Mouse (Mus musculus) myocyte (in vitro differentiated cells): ENCODE results near the gene Mgll.

Experiments
- CEBPB ChIP-seq: IDR thresholded peaks from 2 replicates; pipeline ENCODE4 v1.6.1; 2011; ENCODE audit warnings: mild to moderate bottlenecking, moderate library complexity; ENCODE audit not compliant: poor library complexity, insufficient read depth, severe bottlenecking
- E2F4 ChIP-seq: IDR thresholded peaks from one replicate; pipeline ENCODE4 v1.6.1; 2011; ENCODE audit warnings: mild to moderate bottlenecking, control low read depth, moderate library complexity; ENCODE audit not compliant: insufficient read depth
- MAX ChIP-seq: IDR thresholded peaks from one replicate; pipeline ENCODE4 v1.6.1; 2011; ENCODE audit warnings: low read depth, mild to moderate bottlenecking, control low read depth
- MYOD1 ChIP-seq, 3 experiments: IDR thresholded peaks; one replicate each; pipeline ENCODE4 v1.6.1; 2011; ENCODE audit warnings: control low read depth in 2 of 3, low read depth in 2 of 3, mild to moderate bottlenecking in 2 of 3, moderate library complexity in 1 of 3; ENCODE audit not compliant: insufficient read length in 2 of 3, control insufficient read depth in 1 of 3
- MYOG ChIP-seq, 3 experiments: IDR thresholded peaks; one replicate each; pipeline ENCODE4 v1.6.1; 2011; ENCODE audit warnings: control low read depth in 2 of 3, low read depth in 2 of 3, mild to moderate bottlenecking in 2 of 3; ENCODE audit not compliant: insufficient read length in 2 of 3, control insufficient read depth in 1 of 3, insufficient read depth in 1 of 3
- POLR2A ChIP-seq: IDR thresholded peaks from one replicate; pipeline ENCODE4 v1.6.1; 2011; ENCODE audit warnings: low read depth, mild to moderate bottlenecking, control low read depth, moderate library complexity; ENCODE audit not compliant: insufficient read length
- POLR2AphosphoS2 ChIP-seq: IDR thresholded peaks from one replicate; pipeline ENCODE4 v1.6.1; 2011; ENCODE audit warnings: low read depth, control low read depth; ENCODE audit not compliant: insufficient read length
- REST ChIP-seq: IDR thresholded peaks from one replicate; pipeline ENCODE4 v1.6.1; 2011; ENCODE audit warnings: mild to moderate bottlenecking, control low read depth, moderate library complexity; ENCODE audit not compliant: insufficient read depth, insufficient read length
- TCF12 ChIP-seq: IDR thresholded peaks from one replicate; pipeline ENCODE4 v1.6.1; 2011; ENCODE audit warnings: mild to moderate bottlenecking, control low read depth; ENCODE audit not compliant: poor library complexity, insufficient read depth, severe bottlenecking
- USF1 ChIP-seq: IDR thresholded peaks from one replicate; pipeline ENCODE4 v1.6.1; 2011; ENCODE audit warnings: low read depth, mild to moderate bottlenecking, control low read depth, moderate library complexity

DNA sequence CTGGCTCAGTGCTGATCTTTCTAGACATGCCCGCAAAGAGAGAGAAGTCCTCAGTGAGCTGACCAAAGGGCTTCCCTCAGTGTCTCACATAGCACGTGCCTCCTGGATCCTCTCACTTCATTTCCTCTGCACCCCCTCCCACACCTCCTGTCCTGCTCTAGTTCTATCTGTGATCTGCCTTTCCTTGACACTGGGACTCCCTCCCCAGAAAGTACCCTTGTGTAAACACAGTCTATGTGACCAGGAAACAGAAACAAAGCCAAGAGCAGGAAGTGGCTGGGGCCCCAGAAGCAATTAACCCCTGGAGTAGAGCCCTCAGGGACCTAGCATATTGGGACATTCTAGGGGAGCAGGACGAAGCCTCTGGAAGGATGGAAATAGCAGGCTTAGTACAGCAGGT is 96.6 kb downstream of the Mgll start:
- TF ChIP-seq MAX (no peak), POLR2A (no peak), USF1 (no peak), E2F4 (no peak), MYOD1 (IDR thresholded peaks at IDR 0.05; ENCODE audit: control insufficient read depth in 1 of 3, insufficient read length in 2 of 3, low read depth in 2 of 3) (no peak), POLR2AphosphoS2 (no peak), MYOG (IDR thresholded peaks at IDR 0.05; ENCODE audit: control insufficient read depth in 1 of 3, insufficient read depth in 1 of 3, insufficient read length in 2 of 3, low read depth in 2 of 3) (no peak), TCF12 (no peak), REST (no peak), CEBPB (no peak)
